Mouse (Mus musculus) A20 (cell line): ENCODE data around the gene Gdi2.
"Not testable (repeated sequence)": the region's sequence is repeated elsewhere in the genome, so short reads cannot be mapped to it uniquely, and the experiment has no call there.

Source experiments
- DNase-seq: peaks from one replicate; pipeline ENCODE4 v3.0.0-alpha.2; 2011; ENCODE audit warnings: low read depth, low spot score

The Gdi2 gene

GRCm38 (mm10) chr13:3537594-3538222, at the start of gene Gdi2:
Gdi2 (plus strand) TSS chr13:3538063.
- peak; percentile 99 for DNase-seq

GRCm38 (mm10) chr13:3495526-3495925, 42.3 kb upstream of the Gdi2 start:
- DNase-seq = no peak

GRCm38 (mm10) chr13:3501014-3501413, 36.8 kb upstream of the Gdi2 start:
- not testable (repeated sequence) for DNase-seq

- DNase-seq = peak; percentile 61
Observed at GRCm38 (mm10) chr13:3515351-3515750, 22.5 kb upstream of the Gdi2 start.

GRCm38 (mm10) chr13:3519357-3519756, 18.5 kb upstream of the Gdi2 start:
- not testable (repeated sequence) for DNase-seq

- DNase-seq = peak; percentile 30
Observed at GRCm38 (mm10) chr13:3519994-3520393, 17.9 kb upstream of the Gdi2 start.

GRCm38 (mm10) chr13:3523459-3523858, 14.4 kb upstream of the Gdi2 start:
- DNase-seq = peak; percentile 52

GRCm38 (mm10) chr13:3523946-3524345, 13.9 kb upstream of the Gdi2 start:
- no peak for DNase-seq

GRCm38 (mm10) chr13:3525611-3526051, 12.2 kb upstream of the Gdi2 start:
- peak; percentile 83 for DNase-seq

GRCm38 (mm10) chr13:3526328-3526727, 11.5 kb upstream of the Gdi2 start:
- DNase-seq = peak; percentile 93

GRCm38 (mm10) chr13:3530451-3530850, 7.4 kb upstream of the Gdi2 start:
- no peak for DNase-seq

GRCm38 (mm10) chr13:3531176-3531575, 6.7 kb upstream of the Gdi2 start:
- not testable (repeated sequence) for DNase-seq

GRCm38 (mm10) chr13:3531692-3532320, 6.1 kb upstream of the Gdi2 start:
- peak; percentile 68 for DNase-seq

- no peak for DNase-seq
Observed at GRCm38 (mm10) chr13:3532451-3532850, 5.4 kb upstream of the Gdi2 start.

GRCm38 (mm10) chr13:3534146-3534545, 3.7 kb upstream of the Gdi2 start:
- no peak for DNase-seq

GRCm38 (mm10) chr13:3538223-3538968, 533 bp downstream of the Gdi2 start:
- DNase-seq = peak; percentile 44

- DNase-seq = peak; percentile 66
Observed at GRCm38 (mm10) chr13:3538969-3539562, 1.2 kb downstream of the Gdi2 start.

GRCm38 (mm10) chr13:3540166-3540565, 2.3 kb downstream of the Gdi2 start:
- DNase-seq = no peak

- DNase-seq = peak; percentile 55
Observed at GRCm38 (mm10) chr13:3541159-3541782, 3.4 kb downstream of the Gdi2 start.

- DNase-seq = no peak
Observed at GRCm38 (mm10) chr13:3544077-3544874, 6.4 kb downstream of the Gdi2 start.

GRCm38 (mm10) chr13:3544925-3545324, 7.1 kb downstream of the Gdi2 start:
- DNase-seq = no peak
